Mouse (Mus musculus): ENCODE measurements around the gene Gm49721. TPM values are rescaled to one million over a fixed set of nuclear protein-coding genes. Genes with fewer than 3 reads are reported as not detected.
"Not testable (repeated sequence)": the region's sequence is repeated elsewhere in the genome, so short reads cannot be mapped to it uniquely, and the experiment has no call there.

Gene Gm49721
- polyA plus RNA-seq, 1 experiment from 2014 or later, result 0.40 TPM

GRCm38 (mm10) chr17:7030204-7030603 is 51.5 kb downstream of the Gm49721 start:
- not testable (repeated sequence) for H3K9ac ChIP-seq (ENCODE audit: low read length); H3K9me3 ChIP-seq (ENCODE audit: control insufficient read depth, low read length); DNase-seq (ENCODE audit: low spot score); ATAC-seq (replicated peaks; ENCODE audit: low FRiP score); H3K4me2 ChIP-seq (ENCODE audit: low read depth, low read length, severe bottlenecking); H3K27ac ChIP-seq (ENCODE audit: low read depth, low read length); H3K4me3 ChIP-seq (ENCODE audit: low read depth, low read length); H3K36me3 ChIP-seq (ENCODE audit: control insufficient read depth, insufficient read depth, low read length); H3K27me3 ChIP-seq (ENCODE audit: control insufficient read depth, insufficient read depth, low read length); H3K4me1 ChIP-seq (replicated peaks; ENCODE audit: control insufficient read depth, insufficient read depth, low read length)
- 71% methylated on average over 5 of the region's 7 CpGs for WGBS

GRCm38 (mm10) chr17:7030622-7031174 is 52.0 kb downstream of the Gm49721 start:
- DNase-seq (ENCODE audit: low spot score); H3K27ac ChIP-seq (ENCODE audit: low read depth, low read length); H3K36me3 ChIP-seq (ENCODE audit: control insufficient read depth, insufficient read depth, low read length); H3K4me1 ChIP-seq (replicated peaks; ENCODE audit: control insufficient read depth, insufficient read depth, low read length); H3K9ac ChIP-seq (ENCODE audit: low read length); H3K4me2 ChIP-seq (ENCODE audit: low read depth, low read length, severe bottlenecking); H3K27me3 ChIP-seq (ENCODE audit: control insufficient read depth, insufficient read depth, low read length); H3K4me3 ChIP-seq (ENCODE audit: low read depth, low read length); H3K9me3 ChIP-seq (ENCODE audit: control insufficient read depth, low read length); ATAC-seq (replicated peaks; ENCODE audit: low FRiP score): not testable (repeated sequence)
- WGBS, result 76% methylated on average over 3 of the region's 6 CpGs

- ATAC-seq (replicated peaks; ENCODE audit: low FRiP score); H3K36me3 ChIP-seq (ENCODE audit: control insufficient read depth, insufficient read depth, low read length); H3K9ac ChIP-seq (ENCODE audit: low read length); H3K9me3 ChIP-seq (ENCODE audit: control insufficient read depth, low read length); H3K27me3 ChIP-seq (ENCODE audit: control insufficient read depth, insufficient read depth, low read length); H3K4me2 ChIP-seq (ENCODE audit: low read depth, low read length, severe bottlenecking); H3K4me3 ChIP-seq (ENCODE audit: low read depth, low read length); H3K4me1 ChIP-seq (replicated peaks; ENCODE audit: control insufficient read depth, insufficient read depth, low read length); H3K27ac ChIP-seq (ENCODE audit: low read depth, low read length); DNase-seq (ENCODE audit: low spot score): not testable (repeated sequence)
- 48% methylated on average over 3 of the region's 17 CpGs for WGBS
These were observed 54.8 kb downstream of the Gm49721 start for GRCm38 (mm10) chr17:7033192-7034166.

- not testable (repeated sequence) for H3K4me3 ChIP-seq (ENCODE audit: low read depth, low read length); DNase-seq (ENCODE audit: low spot score); ATAC-seq (replicated peaks; ENCODE audit: low FRiP score); H3K36me3 ChIP-seq (ENCODE audit: control insufficient read depth, insufficient read depth, low read length); H3K4me1 ChIP-seq (replicated peaks; ENCODE audit: control insufficient read depth, insufficient read depth, low read length); H3K9ac ChIP-seq (ENCODE audit: low read length); H3K27ac ChIP-seq (ENCODE audit: low read depth, low read length); H3K27me3 ChIP-seq (ENCODE audit: control insufficient read depth, insufficient read depth, low read length); H3K4me2 ChIP-seq (ENCODE audit: low read depth, low read length, severe bottlenecking); H3K9me3 ChIP-seq (ENCODE audit: control insufficient read depth, low read length)
- 57% methylated on average over 2 of the region's 4 CpGs for WGBS
These were observed 90.4 kb downstream of the Gm49721 start for GRCm38 (mm10) chr17:7068997-7069539.

- ATAC-seq (replicated peaks; ENCODE audit: low FRiP score), result not testable (repeated sequence)
These were observed 91.0 kb downstream of the Gm49721 start for GRCm38 (mm10) chr17:7069561-7070240.

GRCm38 (mm10) chr17:7074494-7074893 is 95.8 kb downstream of the Gm49721 start:
- 51% methylated on average over 3 of the region's 3 CpGs for WGBS
- DNase-seq (ENCODE audit: low spot score), result peak; percentile 52
- H3K9me3 ChIP-seq (ENCODE audit: control insufficient read depth, low read length); H3K4me1 ChIP-seq (replicated peaks; ENCODE audit: control insufficient read depth, insufficient read depth, low read length); H3K9ac ChIP-seq (ENCODE audit: low read length); H3K4me3 ChIP-seq (ENCODE audit: low read depth, low read length); H3K27ac ChIP-seq (ENCODE audit: low read depth, low read length); H3K36me3 ChIP-seq (ENCODE audit: control insufficient read depth, insufficient read depth, low read length); H3K4me2 ChIP-seq (ENCODE audit: low read depth, low read length, severe bottlenecking); H3K27me3 ChIP-seq (ENCODE audit: control insufficient read depth, insufficient read depth, low read length); ATAC-seq (replicated peaks; ENCODE audit: low FRiP score): not testable (repeated sequence)

More at GRCm38 (mm10) chr17:7069561-7070240, 91.0 kb downstream of the Gm49721 start:
- not testable (repeated sequence) for H3K4me2 ChIP-seq (ENCODE audit: low read depth, low read length, severe bottlenecking); H3K4me1 ChIP-seq (replicated peaks; ENCODE audit: control insufficient read depth, insufficient read depth, low read length); H3K27me3 ChIP-seq (ENCODE audit: control insufficient read depth, insufficient read depth, low read length); H3K9me3 ChIP-seq (ENCODE audit: control insufficient read depth, low read length); DNase-seq (ENCODE audit: low spot score); H3K4me3 ChIP-seq (ENCODE audit: low read depth, low read length); H3K9ac ChIP-seq (ENCODE audit: low read length); H3K36me3 ChIP-seq (ENCODE audit: control insufficient read depth, insufficient read depth, low read length); H3K27ac ChIP-seq (ENCODE audit: low read depth, low read length)
- WGBS, result 73% methylated on average over 5 of the region's 7 CpGs

- not testable (repeated sequence) for H3K36me3 ChIP-seq (ENCODE audit: control insufficient read depth, insufficient read depth, low read length); H3K9ac ChIP-seq (ENCODE audit: low read length); ATAC-seq (replicated peaks; ENCODE audit: low FRiP score); DNase-seq (ENCODE audit: low spot score); H3K27ac ChIP-seq (ENCODE audit: low read depth, low read length); H3K4me2 ChIP-seq (ENCODE audit: low read depth, low read length, severe bottlenecking); H3K4me1 ChIP-seq (replicated peaks; ENCODE audit: control insufficient read depth, insufficient read depth, low read length); H3K4me3 ChIP-seq (ENCODE audit: low read depth, low read length); H3K9me3 ChIP-seq (ENCODE audit: control insufficient read depth, low read length); H3K27me3 ChIP-seq (ENCODE audit: control insufficient read depth, insufficient read depth, low read length)
- WGBS, result 85% methylated on average over 5 of the region's 6 CpGs
These were observed 96.8 kb downstream of the Gm49721 start for GRCm38 (mm10) chr17:7075519-7075918.

- not testable (repeated sequence) for H3K9me3 ChIP-seq (ENCODE audit: control insufficient read depth, low read length); H3K27ac ChIP-seq (ENCODE audit: low read depth, low read length); H3K4me3 ChIP-seq (ENCODE audit: low read depth, low read length); H3K4me1 ChIP-seq (replicated peaks; ENCODE audit: control insufficient read depth, insufficient read depth, low read length); H3K9ac ChIP-seq (ENCODE audit: low read length); ATAC-seq (replicated peaks; ENCODE audit: low FRiP score); DNase-seq (ENCODE audit: low spot score); H3K36me3 ChIP-seq (ENCODE audit: control insufficient read depth, insufficient read depth, low read length); H3K4me2 ChIP-seq (ENCODE audit: low read depth, low read length, severe bottlenecking); H3K27me3 ChIP-seq (ENCODE audit: control insufficient read depth, insufficient read depth, low read length)
- WGBS, result 0% methylated on average over 1 of the region's 4 CpGs
These were observed 100.9 kb downstream of the Gm49721 start for GRCm38 (mm10) chr17:7079558-7079957.
